In the genomic region with DNA sequence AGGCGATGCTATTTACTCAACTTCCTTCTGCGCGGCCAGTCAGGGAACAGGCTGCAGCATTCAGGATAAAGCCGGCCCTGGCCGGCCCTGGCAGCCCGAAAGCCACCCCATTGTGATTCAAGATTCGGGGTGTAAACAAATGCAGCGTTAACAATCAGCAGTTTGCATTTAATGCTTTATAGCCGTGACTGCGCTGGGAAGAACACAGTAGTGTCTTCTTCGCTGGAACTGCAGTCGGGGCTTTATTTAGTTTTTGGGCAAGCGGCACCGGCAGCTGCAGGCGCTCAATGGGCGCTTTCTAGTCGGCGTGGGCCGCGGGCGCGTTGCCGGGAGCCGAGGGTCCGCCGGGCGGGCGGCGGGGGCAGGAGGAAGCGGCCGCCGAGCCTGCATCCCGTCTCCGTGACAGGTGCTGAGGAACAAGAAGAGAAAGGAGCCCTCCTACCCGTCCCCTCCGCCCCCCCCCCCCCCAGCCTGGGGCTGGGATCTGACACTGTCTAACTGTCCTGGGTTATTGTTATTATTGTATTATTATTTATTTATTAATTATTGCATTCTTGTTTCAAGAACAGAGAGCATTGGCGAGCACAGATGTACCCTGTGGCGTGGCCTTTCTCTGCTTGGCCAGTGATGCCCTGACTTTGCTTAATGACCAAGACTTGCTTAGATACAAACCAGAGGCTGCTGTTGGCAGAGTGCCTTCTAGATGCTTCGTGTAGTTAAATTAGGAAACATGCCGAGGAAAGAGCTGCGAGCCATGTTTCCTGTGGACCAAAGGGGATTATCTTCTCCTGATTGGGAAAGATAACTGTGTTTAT, we compare ENCODE assay signal across 8 mouse cellular contexts. TPM values are rescaled to one million over a fixed set of nuclear protein-coding genes. Genes with fewer than 3 reads are reported as not detected.
DNase-seq lines count a peak whose midpoint lies in the region; ATAC-seq and TF ChIP-seq lines count a peak whose summit lies in the region.

No protein-coding gene starts in this region.

- no peaks in the 10 kb centered on the region for H3K27me3 ChIP-seq in Patski
- H3K27me3 ChIP-seq in hindbrain, embryonic 12.5 days = no peaks in the 10 kb centered on the region; the same call in 1 of the 2 replicates
- H3K27me3 ChIP-seq in lung, embryonic 14.5 days (ENCODE audit: insufficient read depth, low read length) = no peaks in the 10 kb centered on the region

- H3K9me3 ChIP-seq in hindbrain, embryonic 12.5 days (replicated peaks) = no peaks in the 10 kb centered on the region
- no peaks in the 10 kb centered on the region for H3K9me3 ChIP-seq in lung, embryonic 14.5 days (ENCODE audit: low read depth, low read length)

- peak overlapping the region; percentile 63 for H3K4me2 ChIP-seq in hindbrain, embryonic 12.5 days (replicated peaks)
- peak overlapping the region; percentile 81 for H3K4me2 ChIP-seq in lung, embryonic 14.5 days

- no peaks in the 10 kb centered on the region for H3K36me3 ChIP-seq in hindbrain, embryonic 12.5 days
- no peaks in the 10 kb centered on the region for H3K36me3 ChIP-seq in lung, embryonic 14.5 days (ENCODE audit: insufficient read depth)

- no peak for ATAC-seq in Patski
- ATAC-seq in hindbrain, embryonic 12.5 days (ENCODE audit: low FRiP score) = peak; percentile 95
- peak; percentile 91 for ATAC-seq in lung, embryonic 14.5 days (ENCODE audit: insufficient read depth)
- peak; percentile 53; the same call in 1 of the 2 replicates for ATAC-seq in neutrophil, adult 5-6 weeks (ENCODE audit: extremely low read depth, insufficient number of reproducible peaks, low FRiP score, poor library complexity, severe bottlenecking)

- POLR2A ChIA-PET in Patski (lab: Charles Lee) = no interaction called here

- no peak for TF ChIP-seq CTCF in Patski (IDR thresholded peaks at IDR 0.05)
- TF ChIP-seq CTCF in lung, embryonic 14.5 days (IDR thresholded peaks at IDR 0.05; ENCODE audit: low read depth) = no peak

- peak overlapping the region; percentile 67 for H3K9ac ChIP-seq in hindbrain, embryonic 12.5 days
- peak overlapping the region; percentile 64 for H3K9ac ChIP-seq in lung, embryonic 14.5 days

- H3K27ac ChIP-seq in hindbrain, embryonic 12.5 days = peak overlapping the region; percentile 87
- H3K27ac ChIP-seq in lung, embryonic 14.5 days (ENCODE audit: low read depth) = no peak overlapping the region

- 2% methylated on average over 39 of the region's 41 CpGs for WGBS in hindbrain, embryonic 12.5 days
- WGBS in lung, embryonic 14.5 days = 1% methylated on average over 41 of the region's 41 CpGs

- H3K4me3 ChIP-seq in hindbrain, embryonic 12.5 days = peak overlapping the region; percentile 39
- H3K4me3 ChIP-seq in lung, embryonic 14.5 days (ENCODE audit: low read depth, low read length) = peak overlapping the region; percentile 43

- DNase-seq in Patski (ENCODE audit: low read depth, low spot score) = peak; percentile 35
- DNase-seq in cerebellum, postnatal 14 days = peak; percentile 75 to 78
- DNase-seq in frontal cortex, postnatal 25 days (ENCODE audit: low spot score in 2 of 2) = peak; percentile 30 to 36
- DNase-seq in layer of hippocampus, adult 9-11 months = peak; percentile 78
- DNase-seq in lung, embryonic 14.5 days = peak; percentile 87
- DNase-seq in thymus, postnatal 25 days = peak; percentile 67

- H3K4me1 ChIP-seq in hindbrain, embryonic 12.5 days = peaks cover 11% of the 10 kb centered on the region
- no peaks in the 10 kb centered on the region for H3K4me1 ChIP-seq in lung, embryonic 14.5 days (ENCODE audit: insufficient read depth)

- in situ Hi-C loops in Patski (cut with MboI; ENCODE audit: low pct_unique_long_range_greater_than_20kb) = no loop called here

- CTCF ChIA-PET in Patski (lab: Charles Lee) = no interaction called here

RNA-seq across cellular contexts. Expression of a gene that starts 33.6 kb away (rescaled TPM):
- polyA plus RNA-seq in Patski (2021) = 31.1 TPM
- polyA plus RNA-seq in hindbrain, embryonic 12.5 days (2016; fragmentation: Nextera tagmentation; extraction: Ambion mirVana) = 31.4 and 34.9 TPM in 2 replicates
- polyA plus RNA-seq in lung, embryonic 14.5 days (2014; fragmentation: Nextera tagmentation; extraction: Ambion mirVana) = 33.4 and 36.5 TPM in 2 replicates
- total RNA-seq in neutrophil, adult 5-6 weeks (2017) = 157 and 171 TPM in 2 replicates

Comparison
In these comparisons a context has a peak if more than half of its experiments do, and no peak if none do; other contexts are left out.
1. DNase-seq: peak in every context shown above with its lines; median percentile 87 in lung, embryonic 14.5 days; 78 in layer of hippocampus, adult 9-11 months; 76 in cerebellum, postnatal 14 days; 67 in thymus, postnatal 25 days; 35 in Patski; 33 in frontal cortex, postnatal 25 days.